Mouse (Mus musculus) cortical plate, adult 2 months (tissue): Measurements from ENCODE around the gene Apbb2. TPM values are rescaled to one million over a fixed set of nuclear protein-coding genes. Genes with fewer than 3 reads are reported as not detected.

ENCODE experiments used
- H3K27ac ChIP-seq: fragments of 200-500 bp; 2 replicates; pipeline ENCODE4 v1.5.1; 2012; ENCODE audit warnings: low read length, control low read depth, inconsistent platforms; ENCODE audit not compliant: insufficient read depth
- H3K4me1 ChIP-seq: fragments of 200-500 bp; 2 replicates; pipeline ENCODE4 v1.6.1; 2011; ENCODE audit warnings: low read length; ENCODE audit not compliant: control insufficient read depth, insufficient read depth
- H3K4me3 ChIP-seq: fragments of 200-500 bp; 2 replicates; pipeline ENCODE4 v1.5.1; 2011; ENCODE audit warnings: mild to moderate bottlenecking, low read length, control low read depth; ENCODE audit not compliant: insufficient read depth
- CTCF ChIP-seq: fragments of 200-500 bp; IDR thresholded peaks from 2 replicates; pipeline ENCODE4 v1.5.1; 2011; ENCODE audit warnings: mild to moderate bottlenecking, control low read depth, low read length; ENCODE audit not compliant: insufficient read depth; ENCODE audit errors: extremely low read depth
- POLR2A ChIP-seq: fragments of 200-500 bp; IDR thresholded peaks from 2 replicates; pipeline ENCODE4 v1.6.1; 2011; ENCODE audit warnings: mild to moderate bottlenecking, low read length, control low read depth; ENCODE audit not compliant: insufficient read depth; ENCODE audit errors: extremely low read depth
- polyA plus RNA-seq: library from polyadenylated mRNA; depleted of rRNA; stranded (reverse); fragments of >200 nt; gene quantifications from 2 replicates; pipeline ENCODE4 v1.2.3, GENCODE M21; 2012

The Apbb2 gene
- polyA plus RNA-seq, 1 experiment = 28.8 TPM

- H3K27ac ChIP-seq = no peak overlapping the region
- no peak overlapping the region for H3K4me3 ChIP-seq
Measured at GRCm38 (mm10) chr5:66323131-66323530, 295.5 kb downstream of the Apbb2 start.

DNA sequence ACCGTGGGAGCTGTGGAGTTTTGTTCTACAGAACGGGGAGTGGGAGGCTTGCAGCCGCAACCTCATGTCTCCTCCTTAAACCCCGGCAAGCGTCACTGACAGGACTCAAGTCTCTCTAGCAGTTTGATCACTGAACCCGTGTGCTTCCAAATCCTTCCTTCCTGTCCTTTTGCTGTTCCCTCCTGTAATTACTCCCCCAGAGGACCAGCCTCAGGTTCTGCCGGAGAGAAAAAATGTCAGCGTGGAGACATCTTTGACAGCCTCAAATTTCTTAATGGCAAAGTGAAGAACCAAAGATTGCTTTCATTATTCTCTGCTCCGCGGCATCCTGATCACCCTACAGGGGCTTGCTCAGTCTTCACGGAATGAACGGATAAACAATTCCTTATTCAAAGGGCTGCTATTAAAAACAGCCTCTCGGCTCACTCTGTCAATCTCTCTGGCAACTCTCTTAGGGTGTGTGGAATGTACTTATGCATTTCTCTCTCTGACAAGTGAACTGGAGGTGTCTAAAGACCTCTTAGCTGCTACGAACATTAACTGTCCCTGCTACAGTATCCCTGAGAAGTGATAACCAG, 298.7 kb downstream of the Apbb2 start:
- Histone ChIP-seq H3K27ac (no peak overlapping the region), H3K4me3 (no peak overlapping the region), H3K4me1 (peaks cover 8% of the 10 kb centered on the region)
- no peak for TF ChIP-seq POLR2A
- TF ChIP-seq CTCF = no peak

More at GRCm38 (mm10) chr5:66323131-66323530, 295.5 kb downstream of the Apbb2 start:
- peaks cover 7% of the 10 kb centered on the region; the same call in 1 of the 2 replicates for H3K4me1 ChIP-seq
- TF ChIP-seq POLR2A (no peak), CTCF (no peak)

DNA sequence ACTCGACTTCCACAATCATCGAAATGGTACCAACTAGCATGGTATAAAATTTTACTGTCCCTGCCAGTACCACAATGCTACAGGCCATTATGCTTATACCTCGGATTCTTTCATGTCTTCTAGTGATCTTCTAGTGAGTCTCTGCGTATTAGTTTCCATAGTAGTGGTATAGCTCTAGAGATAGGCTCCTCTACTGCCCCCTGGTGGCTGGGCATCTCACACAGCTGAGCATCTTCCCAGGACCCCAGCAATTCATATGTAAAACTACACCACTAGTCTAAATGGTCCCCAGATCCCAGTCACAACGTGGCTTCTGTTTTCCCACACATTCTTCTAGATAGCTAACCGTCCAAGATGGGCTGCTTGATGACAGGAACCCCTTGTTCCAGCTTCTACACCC, 299.2 kb downstream of the Apbb2 start:
- H3K4me1 ChIP-seq = peaks cover 7% of the 10 kb centered on the region
- H3K4me3 ChIP-seq = no peak overlapping the region
- H3K27ac ChIP-seq = no peak overlapping the region
- TF ChIP-seq POLR2A = no peak
- peak; percentile 63 for TF ChIP-seq CTCF

GRCm38 (mm10) chr5:66315791-66316190, 302.8 kb downstream of the Apbb2 start:
- TF ChIP-seq CTCF = no peak
- no peak for TF ChIP-seq POLR2A
- Histone ChIP-seq H3K4me3 (no peak overlapping the region), H3K27ac (no peak overlapping the region), H3K4me1 (peaks cover 6% of the 10 kb centered on the region)

- no peak overlapping the region for H3K27ac ChIP-seq
- peaks cover 3% of the 10 kb centered on the region for H3K4me1 ChIP-seq
Measured at GRCm38 (mm10) chr5:66310806-66311205, 307.8 kb downstream of the Apbb2 start.

DNA sequence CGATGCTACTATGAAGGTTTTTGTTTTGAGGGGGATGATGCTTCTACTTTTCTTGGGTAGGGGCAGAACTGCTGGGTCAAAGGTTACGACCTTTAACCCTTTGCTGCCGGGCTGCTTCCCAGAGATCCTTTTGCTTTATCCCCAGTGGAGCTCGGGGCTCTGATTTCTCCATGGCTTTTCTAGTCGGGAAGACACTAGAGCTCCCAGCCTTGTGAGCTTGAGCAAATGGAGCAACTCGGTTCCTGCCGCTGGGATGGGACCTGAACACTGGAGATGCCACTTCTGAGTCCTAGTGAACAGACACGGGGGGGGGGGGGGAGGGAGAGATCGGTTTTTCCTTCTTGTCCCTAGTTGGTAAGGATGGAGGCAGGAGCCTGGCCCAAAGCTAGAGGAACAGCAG, 308.3 kb downstream of the Apbb2 start:
- Histone ChIP-seq H3K4me1 (no peaks in the 10 kb centered on the region; the same call in 1 of the 2 replicates), H3K27ac (no peak overlapping the region), H3K4me3 (no peak overlapping the region)
- TF ChIP-seq CTCF (no peak), POLR2A (no peak)

More at GRCm38 (mm10) chr5:66310806-66311205, 307.8 kb downstream of the Apbb2 start:
- no peak overlapping the region for H3K4me3 ChIP-seq
- TF ChIP-seq POLR2A = no peak
- TF ChIP-seq CTCF = no peak

DNA sequence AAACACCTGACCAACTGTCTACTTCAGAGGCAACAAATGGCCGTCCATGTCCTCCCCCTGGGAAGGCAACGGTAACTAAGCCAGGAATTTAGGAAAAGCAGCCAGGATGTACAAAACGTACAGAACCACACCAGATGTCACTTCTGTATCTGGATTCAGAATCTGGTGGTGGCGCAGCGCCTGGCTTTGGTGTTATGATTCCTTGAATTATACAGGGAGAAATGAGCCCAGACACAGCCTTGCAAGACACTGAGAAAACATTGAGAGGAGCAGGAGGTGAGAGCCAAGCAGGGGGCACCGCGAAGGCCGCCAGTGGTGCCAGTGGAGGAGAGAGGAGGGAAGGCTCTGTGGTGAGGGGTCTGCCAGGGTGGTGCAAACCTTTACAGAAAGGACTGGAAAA, 313.1 kb downstream of the Apbb2 start:
- no peak overlapping the region for H3K27ac ChIP-seq
- H3K4me1 ChIP-seq = peaks cover 4% of the 10 kb centered on the region
- TF ChIP-seq CTCF (no peak), POLR2A (no peak)
- no peak overlapping the region for H3K4me3 ChIP-seq

- H3K27ac ChIP-seq = no peak overlapping the region
Measured at GRCm38 (mm10) chr5:66304300-66305067, 314.1 kb downstream of the Apbb2 start.

GRCm38 (mm10) chr5:66302873-66303272, 315.7 kb downstream of the Apbb2 start:
- TF ChIP-seq POLR2A (no peak), CTCF (no peak)
- Histone ChIP-seq H3K4me1 (peaks cover 4% of the 10 kb centered on the region), H3K27ac (no peak overlapping the region), H3K4me3 (no peak overlapping the region)

More at GRCm38 (mm10) chr5:66304300-66305067, 314.1 kb downstream of the Apbb2 start:
- H3K4me1 ChIP-seq = peaks cover 4% of the 10 kb centered on the region
- no peak overlapping the region for H3K4me3 ChIP-seq
- TF ChIP-seq CTCF = no peak
- TF ChIP-seq POLR2A = no peak

DNA sequence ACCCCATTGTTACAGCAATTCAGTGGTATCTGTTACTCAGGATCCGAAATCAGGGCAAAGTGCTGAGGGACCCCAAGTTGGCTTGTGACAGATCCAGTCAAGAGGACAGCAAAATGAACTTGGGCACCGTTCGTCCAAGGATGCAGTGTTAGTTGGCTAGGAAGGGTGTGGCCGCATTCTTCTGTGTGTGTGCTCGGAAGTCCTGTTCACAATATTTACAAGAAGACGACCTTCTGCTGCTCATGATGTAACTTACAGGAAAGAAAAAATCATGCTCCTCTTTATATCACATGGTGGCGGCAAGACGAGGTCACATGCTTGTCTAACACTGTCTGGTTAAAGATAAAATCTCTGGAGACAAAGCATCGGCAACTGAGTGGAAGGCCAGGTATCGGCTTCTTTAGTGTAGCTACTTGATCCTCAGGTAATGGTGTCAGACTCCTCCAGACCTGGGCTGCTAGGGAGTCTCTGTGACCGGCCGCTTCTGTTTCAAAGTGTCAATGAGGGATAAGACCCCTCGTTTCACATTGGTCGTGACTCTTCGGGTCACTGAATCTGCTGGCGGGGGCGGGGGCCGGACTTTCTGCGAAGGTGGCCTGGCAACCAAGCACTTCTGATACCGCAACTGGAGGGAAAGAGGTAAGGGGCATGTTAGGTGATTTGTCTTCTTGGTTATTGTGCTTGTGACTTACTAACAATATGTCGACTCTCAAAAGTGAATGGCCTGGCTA, 316.3 kb downstream of the Apbb2 start:
- H3K27ac ChIP-seq = no peak overlapping the region
- no peak overlapping the region for H3K4me3 ChIP-seq
- no peak for TF ChIP-seq POLR2A
- TF ChIP-seq CTCF = no peak
- peaks cover 4% of the 10 kb centered on the region for H3K4me1 ChIP-seq
